Mouse (Mus musculus) liver, adult (tissue): ENCODE measurements around the gene Ppm1j.

ENCODE experiments used
- GATA4 ChIP-seq: IDR thresholded peaks from 2 replicates; pipeline ENCODE4 v1.6.1; 2014; ENCODE audit warnings: mild to moderate bottlenecking, low read length; ENCODE audit not compliant: insufficient replicate concordance

Ppm1j gene

GRCm38 (mm10) chr3:104795661-104796340 lies 14.9 kb downstream of the Ppm1j start:
- no peak for TF ChIP-seq GATA4

GRCm38 (mm10) chr3:104796430-104797082 lies 15.7 kb downstream of the Ppm1j start:
- TF ChIP-seq GATA4: no peak

- no peak for TF ChIP-seq GATA4
These were observed 19.8 kb downstream of the Ppm1j start for GRCm38 (mm10) chr3:104800681-104801080.

GRCm38 (mm10) chr3:104801481-104801880 lies 20.6 kb downstream of the Ppm1j start:
- TF ChIP-seq GATA4: no peak

GRCm38 (mm10) chr3:104804312-104804711 lies 23.5 kb downstream of the Ppm1j start:
- no peak for TF ChIP-seq GATA4

- TF ChIP-seq GATA4: no peak
These were observed 24.7 kb downstream of the Ppm1j start for GRCm38 (mm10) chr3:104805539-104805938.

GRCm38 (mm10) chr3:104811752-104812151 lies 30.9 kb downstream of the Ppm1j start:
- no peak for TF ChIP-seq GATA4

- TF ChIP-seq GATA4: no peak
These were observed 31.4 kb downstream of the Ppm1j start for GRCm38 (mm10) chr3:104812254-104812653.

GRCm38 (mm10) chr3:104814746-104815145 lies 33.9 kb downstream of the Ppm1j start:
- TF ChIP-seq GATA4: no peak

- no peak for TF ChIP-seq GATA4
These were observed 34.5 kb downstream of the Ppm1j start for GRCm38 (mm10) chr3:104815346-104815745.

- no peak for TF ChIP-seq GATA4
These were observed 35.3 kb downstream of the Ppm1j start for GRCm38 (mm10) chr3:104816130-104816529.

- TF ChIP-seq GATA4: no peak
These were observed 36.7 kb downstream of the Ppm1j start for GRCm38 (mm10) chr3:104817481-104817990.

GRCm38 (mm10) chr3:104817991-104818748 lies 37.3 kb downstream of the Ppm1j start, which contains the start of gene Mov10:
TSS of gene Mov10 (minus strand) at chr3:104818563.
- TF ChIP-seq GATA4: no peak

GRCm38 (mm10) chr3:104818749-104819134 lies 37.9 kb downstream of the Ppm1j start:
- TF ChIP-seq GATA4: no peak

GRCm38 (mm10) chr3:104820426-104820825 lies 39.6 kb downstream of the Ppm1j start:
- no peak for TF ChIP-seq GATA4

GRCm38 (mm10) chr3:104822413-104822812 lies 41.6 kb downstream of the Ppm1j start:
- TF ChIP-seq GATA4: no peak
